Mouse (Mus musculus): ENCODE data around the gene Sdk1. TPM values are rescaled to one million over a fixed set of nuclear protein-coding genes. Genes with fewer than 3 reads are reported as not detected.

Gene Sdk1
- total and polyA plus RNA-seq, 3 experiments, result 0.33 to 1.0 (median 0.94) TPM

- H3K4me3 ChIP-seq, result no peak overlapping the region
- no peak for DNase-seq
- H3K9ac ChIP-seq (ENCODE audit: low read depth, low read length), result no peak overlapping the region
- H3K27ac ChIP-seq, result no peak overlapping the region
- no peaks in the 10 kb centered on the region for H3K27me3 ChIP-seq (ENCODE audit: control insufficient read depth, insufficient read depth, low read length)
- intact Hi-C loops (cut with DNase I), result no loop called here
- no peaks in the 10 kb centered on the region for H3K36me3 ChIP-seq (ENCODE audit: control insufficient read depth, insufficient read depth, low read length)
- H3K79me2 ChIP-seq (replicated peaks; ENCODE audit: control insufficient read depth, insufficient read depth, low read length), result no peaks in the 10 kb centered on the region
- no peak for TF ChIP-seq EP300 (IDR thresholded peaks at IDR 0.05; ENCODE audit: insufficient read depth, low read depth, low read length)
- no peak for TF ChIP-seq POLR2A (IDR thresholded peaks at IDR 0.05; ENCODE audit: insufficient read depth, low read depth, low read length)
- no peak for TF ChIP-seq CTCF (IDR thresholded peaks at IDR 0.05)
- 90% methylated on average over 10 of the region's 10 CpGs for WGBS
- no peaks in the 10 kb centered on the region; the same call in 1 of the 2 replicates for H3K4me1 ChIP-seq (ENCODE audit: control insufficient read depth, insufficient read depth, low read length)
Observed at GRCm38 (mm10) chr5:141886006-141886405, 644.7 kb downstream of the Sdk1 start.

- H3K27me3 ChIP-seq (ENCODE audit: control insufficient read depth, insufficient read depth, low read length), result no peaks in the 10 kb centered on the region
- H3K4me1 ChIP-seq (ENCODE audit: control insufficient read depth, insufficient read depth, low read length), result no peaks in the 10 kb centered on the region; the same call in 1 of the 2 replicates
- H3K4me3 ChIP-seq, result no peak overlapping the region
- WGBS, result 20% methylated on average over 9 of the region's 9 CpGs
- H3K79me2 ChIP-seq (replicated peaks; ENCODE audit: control insufficient read depth, insufficient read depth, low read length), result no peaks in the 10 kb centered on the region
- H3K27ac ChIP-seq, result no peak overlapping the region
- no peaks in the 10 kb centered on the region for H3K36me3 ChIP-seq (ENCODE audit: control insufficient read depth, insufficient read depth, low read length)
- TF ChIP-seq EP300 (IDR thresholded peaks at IDR 0.05; ENCODE audit: insufficient read depth, low read depth, low read length) (no peak), POLR2A (IDR thresholded peaks at IDR 0.05; ENCODE audit: insufficient read depth, low read depth, low read length) (no peak), CTCF (IDR thresholded peaks at IDR 0.05) (no peak)
- no peak for DNase-seq
- H3K9ac ChIP-seq (ENCODE audit: low read depth, low read length), result no peak overlapping the region
- intact Hi-C loops (cut with DNase I), result no loop called here
Observed at GRCm38 (mm10) chr5:141889766-141890165, 648.5 kb downstream of the Sdk1 start.

DNA sequence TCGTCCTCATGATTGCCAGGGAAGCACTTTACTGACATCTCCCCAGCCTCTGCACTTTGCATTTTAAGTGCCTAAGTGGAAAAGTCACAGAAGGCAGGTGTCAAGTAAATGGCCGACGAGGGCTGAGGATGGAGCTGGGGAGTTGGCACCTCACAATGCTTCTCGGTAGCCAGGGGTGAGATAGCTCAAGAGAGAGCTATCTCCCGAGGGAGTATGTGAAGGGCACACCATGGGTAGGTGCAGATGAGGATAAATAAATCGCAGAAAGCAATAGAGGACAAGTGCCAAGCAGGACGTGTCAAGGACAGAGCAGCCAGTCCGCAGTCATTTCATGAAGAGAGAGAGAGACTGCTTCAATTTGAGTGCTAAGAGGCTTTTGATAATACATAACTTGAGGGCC is 655.1 kb downstream of the Sdk1 start:
- Histone ChIP-seq H3K79me2 (replicated peaks; ENCODE audit: control insufficient read depth, insufficient read depth, low read length) (no peaks in the 10 kb centered on the region), H3K4me1 (ENCODE audit: control insufficient read depth, insufficient read depth, low read length) (no peaks in the 10 kb centered on the region), H3K27ac (no peak overlapping the region), H3K36me3 (ENCODE audit: control insufficient read depth, insufficient read depth, low read length) (no peaks in the 10 kb centered on the region), H3K27me3 (ENCODE audit: control insufficient read depth, insufficient read depth, low read length) (no peaks in the 10 kb centered on the region), H3K4me3 (no peak overlapping the region), H3K9ac (ENCODE audit: low read depth, low read length) (no peak overlapping the region)
- TF ChIP-seq CTCF (IDR thresholded peaks at IDR 0.05) (no peak), POLR2A (IDR thresholded peaks at IDR 0.05; ENCODE audit: insufficient read depth, low read depth, low read length) (no peak), EP300 (IDR thresholded peaks at IDR 0.05; ENCODE audit: insufficient read depth, low read depth, low read length) (no peak)
- DNase-seq, result no peak
- WGBS, result 72% methylated on average over 8 of the region's 8 CpGs
- intact Hi-C loops (cut with DNase I), result no loop called here

- WGBS, result 73% methylated on average over 2 of the region's 2 CpGs
- no peak for DNase-seq
- H3K79me2 ChIP-seq (replicated peaks; ENCODE audit: control insufficient read depth, insufficient read depth, low read length), result no peaks in the 10 kb centered on the region
- H3K4me1 ChIP-seq (ENCODE audit: control insufficient read depth, insufficient read depth, low read length), result peaks cover under 1% of the 10 kb centered on the region
- H3K36me3 ChIP-seq (ENCODE audit: control insufficient read depth, insufficient read depth, low read length), result no peaks in the 10 kb centered on the region
- H3K9ac ChIP-seq (ENCODE audit: low read depth, low read length), result no peak overlapping the region
- TF ChIP-seq EP300 (IDR thresholded peaks at IDR 0.05; ENCODE audit: insufficient read depth, low read depth, low read length) (no peak), CTCF (IDR thresholded peaks at IDR 0.05) (no peak), POLR2A (IDR thresholded peaks at IDR 0.05; ENCODE audit: insufficient read depth, low read depth, low read length) (no peak)
- no peaks in the 10 kb centered on the region for H3K27me3 ChIP-seq (ENCODE audit: control insufficient read depth, insufficient read depth, low read length)
- H3K27ac ChIP-seq, result no peak overlapping the region
- intact Hi-C loops (cut with DNase I), result no loop called here
- H3K4me3 ChIP-seq, result no peak overlapping the region
Observed at GRCm38 (mm10) chr5:141897481-141897880, 656.2 kb downstream of the Sdk1 start.

DNA sequence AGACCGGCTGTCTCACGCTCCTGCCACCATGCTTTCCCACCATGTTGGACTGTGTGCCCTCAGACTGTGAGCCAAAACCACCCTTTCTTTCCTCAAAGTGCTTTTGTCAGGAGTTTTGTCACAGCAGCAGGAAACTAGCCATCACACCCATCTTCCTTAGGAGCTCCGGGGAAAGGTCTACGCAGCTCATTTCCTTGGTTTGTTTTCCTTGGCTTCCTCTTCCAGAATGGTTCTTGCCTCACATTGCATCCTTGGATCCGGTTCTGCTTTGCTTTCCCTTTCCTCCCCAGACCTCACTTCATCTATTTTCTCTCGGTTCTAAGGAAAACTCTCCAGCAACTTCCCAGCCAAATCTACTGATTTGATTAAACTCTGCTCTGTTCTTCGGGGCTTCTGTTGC is 658.5 kb downstream of the Sdk1 start:
- no peak overlapping the region for H3K4me3 ChIP-seq
- no peak for TF ChIP-seq EP300 (IDR thresholded peaks at IDR 0.05; ENCODE audit: insufficient read depth, low read depth, low read length)
- no peak for TF ChIP-seq POLR2A (IDR thresholded peaks at IDR 0.05; ENCODE audit: insufficient read depth, low read depth, low read length)
- TF ChIP-seq CTCF (IDR thresholded peaks at IDR 0.05), result no peak
- H3K79me2 ChIP-seq (replicated peaks; ENCODE audit: control insufficient read depth, insufficient read depth, low read length), result no peaks in the 10 kb centered on the region
- no peaks in the 10 kb centered on the region for H3K36me3 ChIP-seq (ENCODE audit: control insufficient read depth, insufficient read depth, low read length)
- 48% methylated on average over 7 of the region's 7 CpGs for WGBS
- intact Hi-C loops (cut with DNase I), result no loop called here
- H3K27ac ChIP-seq, result no peak overlapping the region
- H3K27me3 ChIP-seq (ENCODE audit: control insufficient read depth, insufficient read depth, low read length), result no peaks in the 10 kb centered on the region
- peaks cover 8% of the 10 kb centered on the region for H3K4me1 ChIP-seq (ENCODE audit: control insufficient read depth, insufficient read depth, low read length)
- no peak for DNase-seq
- no peak overlapping the region for H3K9ac ChIP-seq (ENCODE audit: low read depth, low read length)

DNA sequence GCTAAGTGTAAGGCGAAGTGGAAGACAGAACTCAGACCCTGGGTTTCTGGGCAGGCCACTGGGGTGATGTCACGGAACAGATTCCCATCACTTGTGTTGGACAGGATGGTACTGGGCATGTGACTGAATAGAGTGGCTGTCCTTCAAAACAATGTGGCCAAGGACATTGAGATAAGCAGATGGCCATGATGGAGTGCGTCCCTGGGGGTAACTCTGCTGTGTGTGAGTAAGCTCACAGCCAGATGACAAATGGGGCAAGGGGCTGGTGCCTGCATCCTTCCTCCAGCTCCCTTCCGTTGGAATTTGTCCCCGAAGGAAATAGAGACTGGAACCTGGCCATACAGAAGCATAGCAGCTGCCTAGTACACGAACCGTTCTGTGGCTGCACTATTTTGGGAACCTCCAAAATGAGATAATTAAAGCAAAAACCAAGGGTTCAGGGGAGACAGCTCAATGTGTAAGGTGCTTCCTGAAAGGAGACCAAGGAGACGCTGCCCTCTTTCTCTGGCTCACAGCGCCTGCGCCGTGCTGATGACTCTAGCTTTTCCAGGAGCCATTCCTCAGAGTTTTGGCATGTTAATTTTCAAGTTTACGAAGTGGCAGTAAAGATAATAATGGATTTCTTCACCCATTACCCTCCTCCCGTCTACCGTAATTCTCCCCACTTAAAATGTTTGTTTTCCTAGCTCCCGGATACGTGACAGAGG is 661.4 kb downstream of the Sdk1 start:
- Histone ChIP-seq H3K4me1 (ENCODE audit: control insufficient read depth, insufficient read depth, low read length) (peaks cover 8% of the 10 kb centered on the region), H3K36me3 (ENCODE audit: control insufficient read depth, insufficient read depth, low read length) (no peaks in the 10 kb centered on the region), H3K27me3 (ENCODE audit: control insufficient read depth, insufficient read depth, low read length) (no peaks in the 10 kb centered on the region; the same call in 1 of the 2 replicates), H3K27ac (no peak overlapping the region), H3K9ac (ENCODE audit: low read depth, low read length) (no peak overlapping the region), H3K79me2 (replicated peaks; ENCODE audit: control insufficient read depth, insufficient read depth, low read length) (no peaks in the 10 kb centered on the region), H3K4me3 (no peak overlapping the region)
- intact Hi-C loops (cut with DNase I), result no loop called here
- WGBS, result 24% methylated on average over 16 of the region's 16 CpGs
- peak in 1 of 2 experiments; percentile 10 for DNase-seq
- TF ChIP-seq POLR2A (IDR thresholded peaks at IDR 0.05; ENCODE audit: insufficient read depth, low read depth, low read length) (no peak), CTCF (IDR thresholded peaks at IDR 0.05) (no peak), EP300 (IDR thresholded peaks at IDR 0.05; ENCODE audit: insufficient read depth, low read depth, low read length) (no peak)

Measured in heart, adult 2 months (tissue).